Mouse (Mus musculus) forebrain, embryonic 12.5 days (tissue): Measurements from ENCODE around the gene Gm3250. TPM values are rescaled to one million over a fixed set of nuclear protein-coding genes. Genes with fewer than 3 reads are reported as not detected.
"Not testable (repeated sequence)": the region's sequence is repeated elsewhere in the genome, so short reads cannot be mapped to it uniquely, and the experiment has no call there.

Experiments
- ATAC-seq: fragments of 200-750 bp; cut with Nextera tagmentation; 2 replicates; pipeline ENCODE4 v1.8.0; 2017; ENCODE audit warnings: moderate TSS enrichment; ENCODE audit not compliant: low FRiP score
- H3K27ac ChIP-seq: fragments of 300-500 bp; sonication (generic); 2 replicates; pipeline ENCODE4 v1.5.1; 2016; ENCODE audit warnings: mild to moderate bottlenecking
- H3K27me3 ChIP-seq: fragments of 300-500 bp; sonication (generic); 2 replicates; pipeline ENCODE4 v1.6.1; 2016; ENCODE audit warnings: mild to moderate bottlenecking
- H3K36me3 ChIP-seq: fragments of 300-500 bp; sonication (generic); replicated peaks from 2 replicates; pipeline ENCODE4 v1.6.1; 2016; ENCODE audit warnings: mild to moderate bottlenecking
- H3K4me1 ChIP-seq: fragments of 300-500 bp; sonication (generic); 2 replicates; pipeline ENCODE4 v1.6.1; 2016
- H3K4me2 ChIP-seq: fragments of 300-500 bp; sonication (generic); 2 replicates; pipeline ENCODE4 v1.6.1; 2016; ENCODE audit warnings: mild to moderate bottlenecking, moderate library complexity
- H3K4me3 ChIP-seq: fragments of 300-500 bp; sonication (generic); replicated peaks from 2 replicates; pipeline ENCODE4 v1.5.1; 2016; ENCODE audit warnings: mild to moderate bottlenecking
- H3K9ac ChIP-seq: fragments of 300-500 bp; sonication (generic); 2 replicates; pipeline ENCODE4 v1.6.1; 2016; ENCODE audit warnings: mild to moderate bottlenecking
- H3K9me3 ChIP-seq: fragments of 300-500 bp; sonication (generic); 2 replicates; pipeline ENCODE4 v1.6.1; 2016
- WGBS: fragments of 180-500 bp; shearing (Covaris S2); methylation state at CpG from one replicate; pipeline ENCODE4 v1.1.7; 2016; 5-methylcytosine and 5-hydroxymethylcytosine counted together
- polyA plus RNA-seq: library from polyadenylated mRNA; unstranded; fragments of >200 nt; fragmentation: Nextera tagmentation; extraction: Ambion mirVana; gene quantifications from 2 replicates; pipeline ENCODE4 v1.2.1, GENCODE M21; 2016

Gene Gm3250
- not detected in 2 replicates for polyA plus RNA-seq

GRCm38 (mm10) chr10:77782442-77782841 lies at the start of gene Gm3250:
Gm3250 (minus strand) TSS chr10:77782542.
- not testable (repeated sequence) for H3K9me3 ChIP-seq, H3K4me3 ChIP-seq, H3K4me2 ChIP-seq, ATAC-seq, H3K27me3 ChIP-seq, H3K36me3 ChIP-seq, H3K4me1 ChIP-seq, H3K9ac ChIP-seq, H3K27ac ChIP-seq
- no CpG with 5 or more reads among the region's 1 CpGs for WGBS

- Histone ChIP-seq H3K36me3 (no peaks in the 10 kb centered on the region), H3K9me3 (no peaks in the 10 kb centered on the region), H3K27ac (no peak within 1 kb of the TSS), H3K4me2 (no peak within 1 kb of the TSS), H3K4me1 (no peaks in the 10 kb centered on the region), H3K27me3 (no peaks in the 10 kb centered on the region), H3K4me3 (no peak within 1 kb of the TSS), H3K9ac (no peak within 1 kb of the TSS)
- 73% methylated on average over 6 of the region's 6 CpGs for WGBS
- no peak for ATAC-seq
These were observed 44.6 kb upstream of the Gm3250 start, which contains the start of gene Krtap10-4 for GRCm38 (mm10) chr10:77826951-77827350. Krtap10-4 (minus strand) TSS chr10:77827095.

- ATAC-seq: no peak
- Histone ChIP-seq H3K4me2 (no peak overlapping the region), H3K27ac (no peak overlapping the region), H3K9me3 (no peaks in the 10 kb centered on the region), H3K4me3 (no peak overlapping the region), H3K36me3 (no peaks in the 10 kb centered on the region), H3K27me3 (no peaks in the 10 kb centered on the region), H3K4me1 (no peaks in the 10 kb centered on the region), H3K9ac (no peak overlapping the region)
- WGBS: 28% methylated on average over 4 of the region's 4 CpGs
These were observed 36.9 kb upstream of the Gm3250 start for GRCm38 (mm10) chr10:77819203-77819602.

- Histone ChIP-seq H3K9me3 (no peaks in the 10 kb centered on the region), H3K4me2 (no peak overlapping the region), H3K27me3 (no peaks in the 10 kb centered on the region), H3K27ac (no peak overlapping the region), H3K36me3 (no peaks in the 10 kb centered on the region), H3K9ac (no peak overlapping the region), H3K4me3 (no peak overlapping the region), H3K4me1 (no peaks in the 10 kb centered on the region)
- ATAC-seq: no peak
- WGBS: 97% methylated on average over 4 of the region's 4 CpGs
These were observed 36.2 kb upstream of the Gm3250 start for GRCm38 (mm10) chr10:77818523-77818922.

GRCm38 (mm10) chr10:77815514-77815913 lies 33.2 kb upstream of the Gm3250 start:
- Histone ChIP-seq H3K9me3 (no peaks in the 10 kb centered on the region), H3K4me3 (no peak overlapping the region), H3K4me1 (no peaks in the 10 kb centered on the region), H3K27ac (no peak overlapping the region), H3K27me3 (no peaks in the 10 kb centered on the region), H3K36me3 (no peaks in the 10 kb centered on the region), H3K4me2 (no peak overlapping the region), H3K9ac (no peak overlapping the region)
- WGBS: 27% methylated on average over 5 of the region's 5 CpGs
- no peak for ATAC-seq

- WGBS: 59% methylated on average over 4 of the region's 4 CpGs
- Histone ChIP-seq H3K27ac (no peak within 1 kb of the TSS), H3K9ac (no peak within 1 kb of the TSS), H3K9me3 (peaks cover 6% of the 10 kb centered on the region; the same call in 1 of the 2 replicates), H3K27me3 (no peaks in the 10 kb centered on the region), H3K4me2 (no peak within 1 kb of the TSS), H3K4me3 (no peak within 1 kb of the TSS), H3K36me3 (no peaks in the 10 kb centered on the region), H3K4me1 (no peaks in the 10 kb centered on the region)
- ATAC-seq: no peak
These were observed 32.0 kb upstream of the Gm3250 start, which contains the start of gene Gm2696 for GRCm38 (mm10) chr10:77814382-77814781. Gm2696 (plus strand) TSS chr10:77814682.

GRCm38 (mm10) chr10:77811743-77812142 lies 29.4 kb upstream of the Gm3250 start, which contains the start of gene Gm9507:
Gm9507 (minus strand) TSS chr10:77811843.
- no peaks in the 10 kb centered on the region for H3K27me3 ChIP-seq
- H3K4me1 ChIP-seq: no peaks in the 10 kb centered on the region
- no peaks in the 10 kb centered on the region for H3K36me3 ChIP-seq
- H3K9ac ChIP-seq: no peak within 1 kb of the TSS
- no peak within 1 kb of the TSS for H3K27ac ChIP-seq
- H3K4me3 ChIP-seq: no peak within 1 kb of the TSS
- no peak for ATAC-seq
- H3K9me3 ChIP-seq: peaks cover 6% of the 10 kb centered on the region; the same call in 1 of the 2 replicates
- WGBS: 66% methylated on average over 5 of the region's 5 CpGs
- no peak within 1 kb of the TSS for H3K4me2 ChIP-seq

GRCm38 (mm10) chr10:77804095-77804494 lies 21.8 kb upstream of the Gm3250 start:
- Histone ChIP-seq H3K4me2 (no peak overlapping the region), H3K36me3 (no peaks in the 10 kb centered on the region), H3K4me3 (no peak overlapping the region), H3K4me1 (0 out of 2 replicates have a peak, but pooled peaks cover under 1% of the 10 kb centered on the region), H3K9ac (no peak overlapping the region), H3K27ac (no peak overlapping the region), H3K27me3 (no peaks in the 10 kb centered on the region), H3K9me3 (no peaks in the 10 kb centered on the region)
- 84% methylated on average over 3 of the region's 3 CpGs for WGBS
- no peak for ATAC-seq

- Histone ChIP-seq H3K4me1 (peaks cover 16% of the 10 kb centered on the region; the same call in 1 of the 2 replicates), H3K4me3 (no peak within 1 kb of the TSS), H3K9ac (no peak within 1 kb of the TSS), H3K9me3 (no peaks in the 10 kb centered on the region), H3K27me3 (no peaks in the 10 kb centered on the region), H3K4me2 (no peak within 1 kb of the TSS), H3K27ac (peak within 1 kb of the TSS; percentile 70), H3K36me3 (no peaks in the 10 kb centered on the region)
- whole genome bisulfite sequencing: 71% methylated on average over 8 of the region's 8 CpGs
- no peak for ATAC-seq
These were observed 16.7 kb upstream of the Gm3250 start, which contains the start of gene Gm19668 for GRCm38 (mm10) chr10:77798921-77799508. Gm19668 (minus strand) TSS chr10:77799133.

- not testable (repeated sequence) for H3K4me2 ChIP-seq, H3K27me3 ChIP-seq, H3K4me3 ChIP-seq, ATAC-seq, H3K9ac ChIP-seq, H3K9me3 ChIP-seq, H3K36me3 ChIP-seq
- Histone ChIP-seq H3K27ac (peak overlapping the region; percentile 70), H3K4me1 (peaks cover 16% of the 10 kb centered on the region; the same call in 1 of the 2 replicates)
- WGBS: 27% methylated on average over 3 of the region's 3 CpGs
These were observed 16.0 kb upstream of the Gm3250 start for GRCm38 (mm10) chr10:77798164-77798920.

GRCm38 (mm10) chr10:77797677-77798076 lies 15.3 kb upstream of the Gm3250 start:
- ATAC-seq: no peak
- peak overlapping the region; percentile 70; the same call in 1 of the 2 replicates for H3K27ac ChIP-seq
- WGBS: 6% methylated on average over 3 of the region's 3 CpGs

GRCm38 (mm10) chr10:77794976-77795375 lies 12.6 kb upstream of the Gm3250 start, which contains the start of gene Gm9639:
Gm9639 (minus strand) TSS chr10:77795076.
- 0 out of 2 replicates have a peak within 1 kb of the TSS, but pooled peaks have one; percentile 36 for H3K27ac ChIP-seq
- WGBS: 55% methylated on average over 2 of the region's 2 CpGs
- H3K9me3 ChIP-seq: no peaks in the 10 kb centered on the region
- H3K4me3 ChIP-seq: no peak within 1 kb of the TSS
- no peaks in the 10 kb centered on the region for H3K36me3 ChIP-seq
- H3K27me3 ChIP-seq: no peaks in the 10 kb centered on the region
- no peak within 1 kb of the TSS for H3K4me2 ChIP-seq
- no peak within 1 kb of the TSS for H3K9ac ChIP-seq
- H3K4me1 ChIP-seq: peaks cover 16% of the 10 kb centered on the region; the same call in 1 of the 2 replicates
- ATAC-seq: no peak

More at GRCm38 (mm10) chr10:77797677-77798076, 15.3 kb upstream of the Gm3250 start:
- Histone ChIP-seq H3K4me1 (peaks cover 16% of the 10 kb centered on the region; the same call in 1 of the 2 replicates), H3K4me3 (no peak overlapping the region), H3K36me3 (no peaks in the 10 kb centered on the region), H3K9me3 (no peaks in the 10 kb centered on the region), H3K27me3 (no peaks in the 10 kb centered on the region), H3K9ac (no peak overlapping the region), H3K4me2 (no peak overlapping the region)
